Mouse (Mus musculus) cortical plate, adult 2 months (tissue): Measurements from ENCODE around the gene Ntm.

Experiments used
- CTCF ChIP-seq: fragments of 200-500 bp; IDR thresholded peaks from 2 replicates; pipeline ENCODE4 v1.5.1; 2011; ENCODE audit warnings: mild to moderate bottlenecking, control low read depth, low read length; ENCODE audit not compliant: insufficient read depth; ENCODE audit errors: extremely low read depth
- POLR2A ChIP-seq: fragments of 200-500 bp; IDR thresholded peaks from 2 replicates; pipeline ENCODE4 v1.6.1; 2011; ENCODE audit warnings: mild to moderate bottlenecking, low read length, control low read depth; ENCODE audit not compliant: insufficient read depth; ENCODE audit errors: extremely low read depth

DNA sequence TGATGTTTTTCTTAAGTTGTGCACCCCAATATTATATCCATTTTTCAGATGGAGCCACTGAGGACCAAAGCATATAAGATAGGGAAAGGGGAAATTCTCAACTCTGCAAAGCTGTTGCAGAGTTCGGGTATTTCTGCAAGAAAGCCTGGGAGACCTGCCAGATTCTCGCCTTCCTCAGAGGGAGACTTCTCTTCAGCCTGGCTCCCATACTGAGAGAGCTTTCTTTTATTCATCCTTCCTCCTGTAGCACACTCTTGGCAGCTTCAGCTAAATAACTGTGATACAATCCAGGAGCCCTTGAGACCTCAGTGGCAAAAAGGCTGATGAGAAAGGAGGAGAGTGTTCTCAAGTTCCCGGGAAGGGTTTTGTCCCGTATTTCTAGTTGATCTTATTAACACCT, 365.3 kb downstream of the Ntm start:
- TF ChIP-seq CTCF (no peak), POLR2A (no peak)
